Mouse (Mus musculus) CD4-positive, CD25-positive, alpha-beta regulatory T cell (primary cell): Measurements from ENCODE around the gene Gm9945. TPM values are rescaled to one million over a fixed set of nuclear protein-coding genes. Genes with fewer than 3 reads are reported as not detected.

Experiments
- polyA plus RNA-seq: library from polyadenylated mRNA; unstranded; fragments of 100-300 nt; shearing (Covaris generic); gene quantifications from one replicate; pipeline ENCODE4 v1.2.1, GENCODE M21; 2017

Gm9945 gene
- not detected for polyA plus RNA-seq

GRCm38 (mm10) chr11:53479783-53480301 lies at the start of gene Gm9945, which contains the start of gene Sowaha:
TSS of gene Gm9945 (plus strand) at chr11:53480166.
TSS of gene Sowaha (minus strand) at chr11:53480274.

GRCm38 (mm10) chr11:53430670-53431346 lies 49.2 kb upstream of the Gm9945 start, which contains the start of the genes Uqcrq and Gdf9:
TSS of gene Uqcrq (minus strand) at chr11:53430831.
TSS of gene Gdf9 (plus strand) at chr11:53431023.

GRCm38 (mm10) chr11:53456474-53457371 lies 23.2 kb upstream of the Gm9945 start, which contains the start of the genes Gm10447 and Shroom1:
TSS of gene Gm10447 (minus strand) at chr11:53457110.
TSS of gene Shroom1 (plus strand) at chr11:53457205.

GRCm38 (mm10) chr11:53469968-53470695 lies 9.8 kb upstream of the Gm9945 start, which contains the start of gene Gm9837:
TSS of gene Gm9837 (minus strand) at chr11:53470479.

GRCm38 (mm10) chr11:53519207-53520121 lies 39.5 kb downstream of the Gm9945 start, which contains the start of gene Sept8:
TSS of gene Sept8 (plus strand) at chr11:53519257.

Other genes with a start within 250 kb of the Gm9945 start
- gene Hspa4, start 179.7 kb upstream of the Gm9945 start, polyA plus RNA-seq = 129 TPM
- gene Zcchc10, start 155.5 kb upstream of the Gm9945 start, polyA plus RNA-seq = 33.8 TPM
- gene Aff4, start 129.3 kb upstream of the Gm9945 start, polyA plus RNA-seq = 139 TPM
- gene Leap2, start 57.0 kb upstream of the Gm9945 start, polyA plus RNA-seq = not detected
- gene Uqcrq, start 49.3 kb upstream of the Gm9945 start, polyA plus RNA-seq = 318 TPM
- 0.17 TPM for gene Gdf9, start 49.1 kb upstream of the Gm9945 start, polyA plus RNA-seq
- not detected for gene Gm10447, start 23.1 kb upstream of the Gm9945 start, polyA plus RNA-seq
- gene Shroom1, start 23.0 kb upstream of the Gm9945 start, polyA plus RNA-seq = not detected
- gene Gm9837, start 9.7 kb upstream of the Gm9945 start, polyA plus RNA-seq = not detected
- gene Sowaha, start 108 bp downstream of the Gm9945 start, polyA plus RNA-seq = not detected
- 3.3 TPM for gene Sept8, start 39.1 kb downstream of the Gm9945 start, polyA plus RNA-seq
- 7.3 TPM for gene Kif3a, start 87.2 kb downstream of the Gm9945 start, polyA plus RNA-seq
- gene Il4, start 138.5 kb downstream of the Gm9945 start, polyA plus RNA-seq = 1.5 TPM
- not detected for gene Il13, start 154.5 kb downstream of the Gm9945 start, polyA plus RNA-seq
- gene Rad50, start 227.2 kb downstream of the Gm9945 start, polyA plus RNA-seq = 44.4 TPM
- not detected for gene Il5, start 240.6 kb downstream of the Gm9945 start, polyA plus RNA-seq